Mouse (Mus musculus) liver, postnatal 0 days (tissue): ENCODE data around the gene Krt6a.

Experiments used
- CTCF ChIP-seq: sonication (generic); IDR thresholded peaks from 2 replicates; pipeline ENCODE4 v1.5.1; 2016; ENCODE audit warnings: antibody characterized with exemption, low read depth
- EP300 ChIP-seq: IDR thresholded peaks from 2 replicates; pipeline ENCODE4 v1.6.1; 2016; ENCODE audit warnings: antibody characterized with exemption, low read depth, mild to moderate bottlenecking

- no peak for TF ChIP-seq CTCF
- no peak for TF ChIP-seq EP300
Measured at GRCm38 (mm10) chr15:101699866-101700265, 5.8 kb upstream of the Krt6a start.
